Mouse (Mus musculus): ENCODE measurements at regions not wholly inside any gene's neighbourhood (a gene's known extent, or its start where the extent isn't known, plus 50 kb on each side); places are given as distances from the start of the nearest gene placed in this dataset.

GRCm38 (mm10) chr5:125968151-125968550 is 436.6 kb downstream of the Tmem132b start:
- TF ChIP-seq POLR2A (IDR thresholded peaks at IDR 0.05; ENCODE audit: insufficient read depth, low read length) = no peak
- TF ChIP-seq CTCF (IDR thresholded peaks at IDR 0.05; ENCODE audit: low read depth, low read length) = no peak

Data from ES-Bruce4 (cell line).